Mouse (Mus musculus) embryo, embryonic 10.5 days (tissue): ENCODE data around the gene Commd2.

Source experiments
- DNase-seq: peaks from one replicate; pipeline ENCODE4 v3.0.0-alpha.2; 2015; ENCODE audit warnings: low spot score

The Commd2 gene

DNA sequence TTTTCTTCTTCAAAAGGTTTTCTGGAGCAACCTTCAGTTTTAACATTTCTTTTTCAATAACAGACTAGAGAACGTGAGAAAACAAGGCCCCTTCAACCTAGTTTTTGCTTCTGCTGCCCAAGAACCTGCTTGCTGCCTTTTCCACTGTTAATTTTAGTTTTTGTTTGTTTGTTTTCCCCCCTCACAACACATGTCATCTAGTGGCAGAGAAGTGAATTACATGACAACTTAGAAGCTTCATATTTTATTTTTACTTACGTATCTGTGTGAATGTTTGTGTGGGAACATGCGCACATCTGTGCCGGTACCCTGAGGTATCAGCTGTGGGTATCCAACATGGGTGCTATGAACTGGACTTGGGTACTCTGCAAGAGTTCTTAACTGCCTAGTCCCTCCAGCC is 35.9 kb downstream of the Commd2 start:
- no peak for DNase-seq

DNA sequence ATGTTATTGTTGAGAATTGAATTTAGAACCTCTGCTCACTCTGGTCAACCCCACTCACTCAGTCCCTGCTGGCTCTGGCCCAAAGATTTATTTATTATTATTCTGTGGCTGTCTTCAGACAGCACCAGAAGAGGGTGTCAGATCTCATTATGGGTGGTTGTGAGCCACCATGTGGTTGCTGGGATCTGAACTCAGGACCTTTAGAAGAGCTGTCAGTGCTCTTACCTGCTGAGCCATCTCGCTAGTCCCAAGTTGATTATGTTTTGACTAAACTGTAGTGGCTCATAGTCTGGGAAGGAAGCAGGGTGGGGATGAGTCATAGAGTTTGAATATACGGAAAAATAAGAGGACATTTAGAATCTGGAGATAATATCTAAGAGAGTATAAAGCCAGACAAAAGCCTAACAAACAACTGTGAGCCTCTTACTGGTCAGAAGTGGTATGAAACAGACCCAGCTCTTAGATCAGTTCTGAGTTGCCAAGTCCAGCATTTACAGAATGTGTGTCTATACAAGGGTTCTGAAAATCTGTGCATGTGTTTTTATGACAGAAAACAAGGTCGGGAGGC is 39.0 kb downstream of the Commd2 start:
- no peak for DNase-seq

DNA sequence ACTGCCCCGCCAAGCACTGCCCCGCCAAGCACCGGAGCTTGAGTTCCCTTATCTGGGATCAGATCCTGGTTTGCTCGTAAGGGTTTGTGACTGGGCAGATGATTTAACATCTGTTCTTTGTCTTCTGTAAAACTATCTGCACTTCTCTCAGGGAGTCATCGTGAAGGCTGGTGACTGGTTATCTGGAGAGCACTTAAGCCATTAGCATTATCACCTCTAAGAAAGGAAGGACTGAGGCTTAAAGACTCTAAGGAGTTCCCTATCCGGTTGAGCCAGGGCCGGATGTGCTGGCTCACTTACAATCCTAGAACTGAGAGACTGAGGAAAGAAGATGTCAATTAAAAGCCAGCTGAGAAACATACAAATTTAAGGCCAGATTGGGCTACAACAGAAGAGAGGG is 39.7 kb downstream of the Commd2 start:
- no peak for DNase-seq

- no peak for DNase-seq
Observed at GRCm38 (mm10) chr3:57604618-57605015, 46.9 kb downstream of the Commd2 start.

DNA sequence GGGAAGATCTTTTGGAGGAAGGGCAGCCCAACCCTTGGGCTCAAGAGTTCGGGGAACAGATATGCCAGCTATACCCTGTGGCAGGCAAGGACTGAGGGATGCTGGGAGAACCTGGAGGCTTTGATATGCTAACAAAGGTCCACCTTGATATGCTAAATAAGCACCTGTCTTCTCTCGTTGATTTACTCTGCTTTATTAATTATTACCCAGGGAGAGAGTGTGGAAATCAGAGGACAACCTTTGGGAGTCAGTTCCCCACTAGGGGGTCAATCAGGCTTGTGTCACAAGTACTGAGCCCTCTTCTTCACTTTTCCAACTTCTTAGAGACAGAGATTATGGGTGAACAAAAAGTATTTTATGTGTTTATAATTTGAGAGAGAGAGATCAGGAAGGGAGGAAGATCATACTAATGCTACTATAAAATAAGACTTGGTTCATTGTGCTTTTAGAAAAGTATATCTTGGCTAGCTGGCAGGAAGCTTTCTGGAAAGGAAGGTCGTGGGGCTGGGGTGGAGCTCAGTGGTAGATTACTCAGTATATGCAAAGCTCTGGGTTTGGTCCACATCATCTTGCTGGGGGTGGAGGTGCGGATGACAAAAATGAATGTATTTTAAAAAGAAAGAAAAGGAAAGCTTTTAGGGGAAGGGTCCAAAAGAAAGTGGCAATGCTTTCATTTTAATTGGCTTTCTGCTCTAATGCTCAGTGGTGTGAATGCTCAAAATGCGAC is 47.5 kb downstream of the Commd2 start:
- no peak for DNase-seq

GRCm38 (mm10) chr3:57602610-57603009 is 48.9 kb downstream of the Commd2 start:
- DNase-seq, result no peak

- no peak for DNase-seq
Observed at GRCm38 (mm10) chr3:57596566-57596965, 54.9 kb downstream of the Commd2 start.

GRCm38 (mm10) chr3:57595506-57595905 is 56.0 kb downstream of the Commd2 start:
- DNase-seq, result no peak
